Mouse (Mus musculus) bone marrow macrophage, adult 2 months (primary cell): Measurements from ENCODE around the gene Hist1h2ba.

Experiments used
- CTCF ChIP-seq: IDR thresholded peaks from 2 replicates; pipeline ENCODE4 v1.5.1; 2012; ENCODE audit warnings: low read depth, mild to moderate bottlenecking, low read length, moderate library complexity
- POLR2A ChIP-seq: IDR thresholded peaks from 2 replicates; pipeline ENCODE4 v1.6.1; 2012; ENCODE audit warnings: mild to moderate bottlenecking, low read depth, low read length, borderline replicate concordance

- no peak for TF ChIP-seq CTCF
- TF ChIP-seq POLR2A = no peak
Measured at GRCm38 (mm10) chr13:23914376-23915167, 19.4 kb downstream of the Hist1h2ba start, which contains the start of gene Slc17a4.
